Mouse (Mus musculus): Measurements from ENCODE around the gene Ddx42. TPM values are rescaled to one million over a fixed set of nuclear protein-coding genes. Genes with fewer than 3 reads are reported as not detected.

Gene Ddx42
- polyA plus RNA-seq, 1 experiment from 2014 or later: 91.4 TPM

DNA sequence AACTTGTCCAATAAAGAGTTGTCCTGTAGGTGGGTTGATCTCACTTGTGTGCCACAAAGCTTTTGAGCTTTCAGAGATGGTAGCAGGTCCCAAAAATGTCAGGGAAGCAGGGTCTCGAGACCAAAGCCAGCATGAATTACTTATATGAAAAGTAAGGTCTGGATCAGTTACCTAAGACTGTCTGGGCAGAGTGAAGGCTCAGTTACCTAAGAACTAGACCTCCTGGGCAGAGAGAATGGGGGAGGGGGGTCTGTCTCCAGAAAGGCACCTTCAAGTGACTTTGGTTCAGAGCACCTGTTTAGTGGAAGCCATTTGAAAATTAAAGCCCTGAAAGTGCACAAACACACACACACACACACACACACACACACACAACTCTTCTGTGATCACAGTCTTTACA lies 57.6 kb downstream of the Ddx42 start:
- peaks cover 9% of the 10 kb centered on the region for H3K4me1 ChIP-seq (replicated peaks; ENCODE audit: control insufficient read depth, insufficient read depth, low read length)
- no peak overlapping the region for H3K9ac ChIP-seq (ENCODE audit: low read depth, low read length)
- H3K36me3 ChIP-seq (ENCODE audit: control insufficient read depth, insufficient read depth, low read length): no peaks in the 10 kb centered on the region
- ATAC-seq (ENCODE audit: low FRiP score) (no peak), DNase-seq (ENCODE audit: low spot score) (no peak)
- H3K4me3 ChIP-seq (ENCODE audit: low read depth, low read length): no peak overlapping the region
- no peaks in the 10 kb centered on the region for H3K9me3 ChIP-seq (ENCODE audit: control insufficient read depth, low read length)
- 81% methylated on average over 1 of the region's 1 CpGs for WGBS
- no peak overlapping the region for H3K4me2 ChIP-seq (replicated peaks; ENCODE audit: low read depth, low read length)
- no peaks in the 10 kb centered on the region for H3K27me3 ChIP-seq (ENCODE audit: control insufficient read depth, insufficient read depth, low read length)
- H3K27ac ChIP-seq (ENCODE audit: low read depth, low read length): no peak overlapping the region

DNA sequence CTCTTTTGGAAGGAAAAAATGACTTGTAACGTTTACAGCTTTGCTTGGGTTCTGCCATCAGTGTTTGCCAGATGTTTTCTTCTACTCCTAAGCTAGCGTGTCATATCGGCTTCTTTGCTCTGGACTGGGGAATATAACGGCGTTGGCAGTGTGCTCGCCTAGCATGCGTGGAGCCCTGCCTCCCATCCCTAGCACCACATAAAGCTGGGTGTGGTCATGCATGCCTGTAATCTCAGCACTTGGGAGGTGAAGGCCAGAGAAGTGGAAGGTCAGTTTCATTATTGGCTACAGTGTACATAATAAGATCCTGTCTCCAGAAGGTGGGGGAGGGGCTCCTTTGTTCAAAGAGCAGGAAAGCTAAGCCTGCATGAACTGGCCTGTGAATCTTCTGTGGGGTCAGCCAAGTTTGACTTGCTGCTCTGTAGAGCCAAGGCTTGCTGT lies 58.3 kb downstream of the Ddx42 start:
- ATAC-seq (ENCODE audit: low FRiP score) (no peak), DNase-seq (ENCODE audit: low spot score) (peak; percentile 32)
- 89% methylated on average over 7 of the region's 7 CpGs for WGBS
- Histone ChIP-seq H3K36me3 (ENCODE audit: control insufficient read depth, insufficient read depth, low read length) (no peaks in the 10 kb centered on the region), H3K27ac (ENCODE audit: low read depth, low read length) (no peak overlapping the region), H3K4me3 (ENCODE audit: low read depth, low read length) (no peak overlapping the region), H3K9me3 (ENCODE audit: control insufficient read depth, low read length) (no peaks in the 10 kb centered on the region), H3K4me1 (replicated peaks; ENCODE audit: control insufficient read depth, insufficient read depth, low read length) (peaks cover 9% of the 10 kb centered on the region), H3K9ac (ENCODE audit: low read depth, low read length) (no peak overlapping the region), H3K4me2 (replicated peaks; ENCODE audit: low read depth, low read length) (no peak overlapping the region), H3K27me3 (ENCODE audit: control insufficient read depth, insufficient read depth, low read length) (no peaks in the 10 kb centered on the region)

DNA sequence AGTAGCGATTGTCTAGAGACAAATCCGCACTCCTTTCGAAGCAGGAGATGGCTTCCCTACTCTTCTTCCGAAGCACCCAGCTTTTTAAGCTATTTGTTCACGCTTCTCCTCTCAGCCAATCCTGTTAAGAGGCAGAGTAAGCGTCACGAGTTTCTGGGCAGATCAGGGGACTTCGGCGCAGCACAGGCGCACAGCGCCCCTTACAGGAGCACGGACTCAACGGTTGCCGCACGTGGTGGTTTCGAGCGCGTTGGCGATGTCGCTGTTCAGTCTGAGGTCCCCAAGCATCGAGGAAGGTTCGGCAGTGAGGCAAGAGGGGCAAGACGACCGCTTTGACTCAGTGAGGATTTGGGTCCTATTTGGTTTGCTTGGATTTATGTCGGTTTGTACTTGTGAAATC lies 59.7 kb downstream of the Ddx42 start, which contains the start of gene Tcam1:
Gene Tcam1, plus strand, starts transcription at position 219 of the 400 bp plus-strand sequence.
- no peaks in the 10 kb centered on the region for H3K36me3 ChIP-seq (ENCODE audit: control insufficient read depth, insufficient read depth, low read length)
- H3K27ac ChIP-seq (ENCODE audit: low read depth, low read length): no peak within 1 kb of the TSS
- H3K27me3 ChIP-seq (ENCODE audit: control insufficient read depth, insufficient read depth, low read length): no peaks in the 10 kb centered on the region
- H3K9me3 ChIP-seq (ENCODE audit: control insufficient read depth, low read length): no peaks in the 10 kb centered on the region
- H3K9ac ChIP-seq (ENCODE audit: low read depth, low read length): no peak within 1 kb of the TSS
- ATAC-seq (ENCODE audit: low FRiP score): peak; percentile 20; the same call in 1 of the 2 replicates
- DNase-seq (ENCODE audit: low spot score): peak; percentile 97
- peaks cover 2% of the 10 kb centered on the region; the same call in 1 of the 2 replicates for H3K4me1 ChIP-seq (replicated peaks; ENCODE audit: control insufficient read depth, insufficient read depth, low read length)
- 0 out of 2 replicates have a peak within 1 kb of the TSS, but pooled peaks have one; percentile 2 for H3K4me2 ChIP-seq (replicated peaks; ENCODE audit: low read depth, low read length)
- 10% methylated on average over 25 of the region's 25 CpGs for WGBS
- H3K4me3 ChIP-seq (ENCODE audit: low read depth, low read length): no peak within 1 kb of the TSS

DNA sequence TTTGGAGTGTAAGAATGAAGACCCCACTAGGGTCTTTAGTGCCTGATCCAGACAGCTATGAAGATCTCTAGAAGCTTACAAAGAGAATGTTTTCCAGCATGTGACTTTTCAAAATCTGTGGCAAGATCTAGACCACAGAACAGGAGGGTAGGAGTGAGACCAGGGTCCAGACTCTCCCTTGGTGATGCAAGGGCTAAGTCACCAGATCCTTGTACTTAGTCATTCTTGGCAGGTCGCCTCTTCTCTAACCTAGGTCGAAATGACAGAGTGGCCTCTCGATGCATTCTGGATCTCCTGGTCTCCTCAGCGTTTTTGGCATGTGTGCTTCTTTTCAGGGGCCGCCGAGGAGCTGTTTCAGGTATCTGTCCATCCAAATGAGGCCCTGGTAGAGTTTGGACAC lies 65.7 kb downstream of the Ddx42 start:
- H3K27ac ChIP-seq (ENCODE audit: low read depth, low read length): no peak overlapping the region
- no peaks in the 10 kb centered on the region for H3K4me1 ChIP-seq (replicated peaks; ENCODE audit: control insufficient read depth, insufficient read depth, low read length)
- no peaks in the 10 kb centered on the region for H3K9me3 ChIP-seq (ENCODE audit: control insufficient read depth, low read length)
- WGBS: 84% methylated on average over 6 of the region's 6 CpGs
- no peak for ATAC-seq (ENCODE audit: low FRiP score)
- H3K4me2 ChIP-seq (replicated peaks; ENCODE audit: low read depth, low read length): no peak overlapping the region
- H3K27me3 ChIP-seq (ENCODE audit: control insufficient read depth, insufficient read depth, low read length): no peaks in the 10 kb centered on the region
- DNase-seq (ENCODE audit: low spot score): no peak
- no peak overlapping the region for H3K9ac ChIP-seq (ENCODE audit: low read depth, low read length)
- no peak overlapping the region for H3K4me3 ChIP-seq (ENCODE audit: low read depth, low read length)
- H3K36me3 ChIP-seq (ENCODE audit: control insufficient read depth, insufficient read depth, low read length): no peaks in the 10 kb centered on the region

DNA sequence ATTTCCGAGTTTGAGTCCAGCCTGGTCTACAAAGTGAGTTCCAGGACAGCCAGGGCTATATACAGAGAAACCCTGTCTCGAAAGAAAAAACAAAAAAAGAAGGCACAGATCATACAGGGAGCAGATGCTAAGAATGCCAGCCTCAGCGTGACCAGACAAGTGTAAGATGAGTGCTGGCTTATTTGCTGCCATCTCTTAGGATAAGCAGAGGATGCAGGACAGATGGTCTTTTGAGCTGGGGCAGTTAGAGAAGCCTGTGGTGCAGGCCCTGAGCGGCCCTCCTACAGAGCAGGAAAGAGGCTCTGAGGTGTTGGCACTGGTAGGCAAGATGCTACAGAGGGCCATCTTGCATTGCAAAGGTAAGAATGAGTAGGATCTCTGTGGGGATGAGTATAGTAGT lies 66.6 kb downstream of the Ddx42 start:
- no peak overlapping the region for H3K9ac ChIP-seq (ENCODE audit: low read depth, low read length)
- H3K4me3 ChIP-seq (ENCODE audit: low read depth, low read length): no peak overlapping the region
- no peaks in the 10 kb centered on the region for H3K36me3 ChIP-seq (ENCODE audit: control insufficient read depth, insufficient read depth, low read length)
- H3K9me3 ChIP-seq (ENCODE audit: control insufficient read depth, low read length): no peaks in the 10 kb centered on the region
- no peak for ATAC-seq (ENCODE audit: low FRiP score)
- WGBS: 77% methylated on average over 4 of the region's 4 CpGs
- no peaks in the 10 kb centered on the region for H3K27me3 ChIP-seq (ENCODE audit: control insufficient read depth, insufficient read depth, low read length)
- H3K4me1 ChIP-seq (replicated peaks; ENCODE audit: control insufficient read depth, insufficient read depth, low read length): no peaks in the 10 kb centered on the region
- no peak overlapping the region for H3K27ac ChIP-seq (ENCODE audit: low read depth, low read length)
- no peak overlapping the region for H3K4me2 ChIP-seq (replicated peaks; ENCODE audit: low read depth, low read length)
- DNase-seq (ENCODE audit: low spot score): no peak

DNA sequence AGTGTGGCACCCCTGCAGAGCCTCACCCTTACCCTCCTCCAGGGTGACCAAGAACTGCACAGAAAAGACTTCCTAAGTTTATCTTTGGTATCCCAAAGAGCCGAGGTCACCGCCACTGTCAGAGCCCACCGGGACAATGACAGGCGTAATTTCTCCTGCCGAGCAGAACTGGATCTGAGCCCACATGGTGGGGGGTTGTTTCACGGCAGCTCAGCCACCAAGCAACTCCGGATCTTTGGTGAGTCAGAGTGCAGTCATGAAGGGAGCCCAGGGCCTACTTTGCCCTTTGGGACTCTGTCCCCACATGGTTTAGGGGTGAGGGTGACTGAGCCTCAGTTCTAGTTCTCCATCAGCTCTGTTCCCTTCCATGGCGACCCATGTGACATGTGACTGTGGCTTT lies 67.4 kb downstream of the Ddx42 start:
- H3K27me3 ChIP-seq (ENCODE audit: control insufficient read depth, insufficient read depth, low read length): no peaks in the 10 kb centered on the region
- no peak overlapping the region for H3K4me3 ChIP-seq (ENCODE audit: low read depth, low read length)
- DNase-seq (ENCODE audit: low spot score) (no peak), ATAC-seq (ENCODE audit: low FRiP score) (no peak)
- H3K9me3 ChIP-seq (ENCODE audit: control insufficient read depth, low read length): no peaks in the 10 kb centered on the region
- no peak overlapping the region for H3K4me2 ChIP-seq (replicated peaks; ENCODE audit: low read depth, low read length)
- 77% methylated on average over 8 of the region's 8 CpGs for WGBS
- H3K9ac ChIP-seq (ENCODE audit: low read depth, low read length): no peak overlapping the region
- no peaks in the 10 kb centered on the region for H3K4me1 ChIP-seq (replicated peaks; ENCODE audit: control insufficient read depth, insufficient read depth, low read length)
- no peaks in the 10 kb centered on the region for H3K36me3 ChIP-seq (ENCODE audit: control insufficient read depth, insufficient read depth, low read length)
- no peak overlapping the region for H3K27ac ChIP-seq (ENCODE audit: low read depth, low read length)

DNA sequence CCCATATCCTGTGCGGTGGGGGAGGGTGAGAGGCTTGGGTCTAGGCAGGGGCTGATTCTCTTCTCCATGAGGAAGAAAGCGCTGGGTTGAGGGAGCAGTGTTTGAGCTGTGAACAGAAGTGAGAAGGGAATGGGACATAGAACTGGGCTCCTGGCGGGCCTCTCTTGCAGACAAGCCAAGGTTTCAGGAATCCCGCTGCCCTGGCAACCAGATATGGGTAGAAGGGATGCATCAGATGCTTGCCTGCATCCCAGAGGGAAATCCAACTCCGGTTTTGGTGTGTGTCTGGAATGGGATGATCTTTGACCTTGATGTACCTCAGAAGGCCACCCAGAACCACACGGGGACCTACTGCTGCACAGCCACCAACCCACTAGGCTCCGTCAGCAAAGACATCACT lies 69.5 kb downstream of the Ddx42 start:
- no peak overlapping the region for H3K27ac ChIP-seq (ENCODE audit: low read depth, low read length)
- H3K4me1 ChIP-seq (replicated peaks; ENCODE audit: control insufficient read depth, insufficient read depth, low read length): no peaks in the 10 kb centered on the region
- H3K9me3 ChIP-seq (ENCODE audit: control insufficient read depth, low read length): no peaks in the 10 kb centered on the region
- 87% methylated on average over 7 of the region's 7 CpGs for WGBS
- H3K4me3 ChIP-seq (ENCODE audit: low read depth, low read length): no peak overlapping the region
- no peaks in the 10 kb centered on the region for H3K27me3 ChIP-seq (ENCODE audit: control insufficient read depth, insufficient read depth, low read length)
- no peaks in the 10 kb centered on the region for H3K36me3 ChIP-seq (ENCODE audit: control insufficient read depth, insufficient read depth, low read length)
- DNase-seq (ENCODE audit: low spot score) (no peak), ATAC-seq (ENCODE audit: low FRiP score) (no peak)
- no peak overlapping the region for H3K4me2 ChIP-seq (replicated peaks; ENCODE audit: low read depth, low read length)
- no peak overlapping the region for H3K9ac ChIP-seq (ENCODE audit: low read depth, low read length)

DNA sequence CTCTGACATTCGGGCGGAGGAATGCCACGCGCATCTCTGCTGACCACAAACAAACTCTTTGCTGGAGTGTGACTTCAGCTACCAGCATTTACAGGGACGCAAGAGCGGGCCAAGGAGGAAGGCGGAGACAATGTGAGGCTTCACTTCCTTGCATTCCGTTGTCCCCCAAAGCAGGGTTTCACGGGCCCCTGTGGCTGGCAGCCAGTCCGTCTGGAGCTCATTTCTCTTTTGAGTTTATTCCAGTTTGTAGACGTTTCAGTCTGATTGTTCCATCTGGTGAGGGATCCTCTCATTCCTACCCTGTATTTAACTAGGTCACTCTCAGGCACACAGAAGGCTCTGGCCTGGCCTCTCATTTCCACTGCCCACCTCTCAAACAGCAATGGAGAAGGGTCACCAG lies 70.3 kb downstream of the Ddx42 start:
- 76% methylated on average over 11 of the region's 11 CpGs for WGBS
- no peaks in the 10 kb centered on the region for H3K4me1 ChIP-seq (replicated peaks; ENCODE audit: control insufficient read depth, insufficient read depth, low read length)
- no peaks in the 10 kb centered on the region for H3K9me3 ChIP-seq (ENCODE audit: control insufficient read depth, low read length)

DNA sequence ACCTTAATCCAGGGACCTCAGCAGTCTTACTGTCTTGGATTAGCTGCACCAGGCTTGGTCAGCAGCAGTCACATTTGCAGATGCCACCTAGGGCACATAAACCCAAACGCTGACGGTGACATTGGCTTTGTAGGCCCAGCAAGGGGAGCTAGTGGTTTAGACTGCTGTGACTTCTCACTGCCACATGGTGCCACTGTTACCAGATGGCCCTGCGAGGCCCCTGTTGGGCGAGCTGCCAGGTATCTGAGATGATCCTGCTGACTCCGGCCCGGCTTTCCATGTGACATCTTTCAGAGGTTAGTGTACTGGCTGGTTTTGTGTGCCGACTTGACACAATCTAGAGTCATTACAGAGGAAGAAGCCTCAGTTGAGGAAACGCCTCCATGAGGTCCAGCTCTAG lies 72.6 kb downstream of the Ddx42 start:
- Histone ChIP-seq H3K4me2 (replicated peaks; ENCODE audit: low read depth, low read length) (no peak overlapping the region), H3K27me3 (ENCODE audit: control insufficient read depth, insufficient read depth, low read length) (no peaks in the 10 kb centered on the region), H3K9ac (ENCODE audit: low read depth, low read length) (no peak overlapping the region), H3K27ac (ENCODE audit: low read depth, low read length) (no peak overlapping the region), H3K9me3 (ENCODE audit: control insufficient read depth, low read length) (no peaks in the 10 kb centered on the region), H3K36me3 (ENCODE audit: control insufficient read depth, insufficient read depth, low read length) (no peaks in the 10 kb centered on the region), H3K4me1 (replicated peaks; ENCODE audit: control insufficient read depth, insufficient read depth, low read length) (no peaks in the 10 kb centered on the region), H3K4me3 (ENCODE audit: low read depth, low read length) (no peak overlapping the region)
- no peak for ATAC-seq (ENCODE audit: low FRiP score)
- WGBS: 78% methylated on average over 8 of the region's 8 CpGs
- DNase-seq (ENCODE audit: low spot score): no peak

More for the DNA sequence above, 70.3 kb downstream of the Ddx42 start:
- Histone ChIP-seq H3K27me3 (ENCODE audit: control insufficient read depth, insufficient read depth, low read length) (no peaks in the 10 kb centered on the region), H3K36me3 (ENCODE audit: control insufficient read depth, insufficient read depth, low read length) (no peaks in the 10 kb centered on the region), H3K27ac (ENCODE audit: low read depth, low read length) (no peak overlapping the region), H3K4me2 (replicated peaks; ENCODE audit: low read depth, low read length) (no peak overlapping the region), H3K4me3 (ENCODE audit: low read depth, low read length) (no peak overlapping the region), H3K9ac (ENCODE audit: low read depth, low read length) (no peak overlapping the region)
- no peak for DNase-seq (ENCODE audit: low spot score)
- ATAC-seq (ENCODE audit: low FRiP score): no peak

Measured in hindbrain, embryonic 11.5 days (tissue).